Mouse (Mus musculus): Measurements from ENCODE around the gene Zfp281. TPM values are rescaled to one million over a fixed set of nuclear protein-coding genes. Genes with fewer than 3 reads are reported as not detected.

Zfp281 gene
- polyA plus RNA-seq, 1 experiment from 2014 or later = 23.9 TPM

GRCm38 (mm10) chr1:136661939-136662563 is 37.4 kb downstream of the Zfp281 start:
- Histone ChIP-seq H3K4me2 (peak overlapping the region; percentile 16), H3K27me3 (replicated peaks) (no peaks in the 10 kb centered on the region), H3K36me3 (replicated peaks) (no peaks in the 10 kb centered on the region), H3K9me3 (no peaks in the 10 kb centered on the region), H3K4me3 (no peak overlapping the region), H3K27ac (no peak overlapping the region), H3K4me1 (peaks cover 9% of the 10 kb centered on the region; the same call in 1 of the 2 replicates), H3K9ac (no peak overlapping the region)
- 19% methylated on average over 10 of the region's 10 CpGs for WGBS
- ATAC-seq (replicated peaks) = 0 out of 2 replicates have a peak, but pooled peaks have one; percentile 42

GRCm38 (mm10) chr1:136664921-136665582 is 40.4 kb downstream of the Zfp281 start:
- Histone ChIP-seq H3K27me3 (replicated peaks) (no peaks in the 10 kb centered on the region), H3K9me3 (no peaks in the 10 kb centered on the region), H3K9ac (no peak overlapping the region), H3K27ac (no peak overlapping the region), H3K36me3 (replicated peaks) (no peaks in the 10 kb centered on the region), H3K4me1 (peaks cover 9% of the 10 kb centered on the region; the same call in 1 of the 2 replicates), H3K4me2 (no peak overlapping the region), H3K4me3 (no peak overlapping the region)
- no peak for ATAC-seq (replicated peaks)
- WGBS = 57% methylated on average over 6 of the region's 6 CpGs

GRCm38 (mm10) chr1:136666513-136666912 is 41.8 kb downstream of the Zfp281 start:
- peaks cover 8% of the 10 kb centered on the region; the same call in 1 of the 2 replicates for H3K4me1 ChIP-seq
- 82% methylated on average over 2 of the region's 2 CpGs for WGBS
- H3K27ac ChIP-seq = no peak overlapping the region
- H3K27me3 ChIP-seq (replicated peaks) = no peaks in the 10 kb centered on the region
- no peaks in the 10 kb centered on the region for H3K36me3 ChIP-seq (replicated peaks)
- no peak for ATAC-seq (replicated peaks)
- no peak overlapping the region for H3K4me2 ChIP-seq
- no peak overlapping the region for H3K4me3 ChIP-seq
- no peak overlapping the region for H3K9ac ChIP-seq
- no peaks in the 10 kb centered on the region for H3K9me3 ChIP-seq

GRCm38 (mm10) chr1:136669926-136670325 is 45.2 kb downstream of the Zfp281 start:
- no peaks in the 10 kb centered on the region for H3K9me3 ChIP-seq
- WGBS = 84% methylated on average over 7 of the region's 7 CpGs
- no peaks in the 10 kb centered on the region for H3K27me3 ChIP-seq (replicated peaks)
- H3K4me1 ChIP-seq = peaks cover 6% of the 10 kb centered on the region
- no peak for ATAC-seq (replicated peaks)
- H3K27ac ChIP-seq = no peak overlapping the region
- no peak overlapping the region for H3K4me2 ChIP-seq
- no peaks in the 10 kb centered on the region for H3K36me3 ChIP-seq (replicated peaks)
- H3K9ac ChIP-seq = no peak overlapping the region
- no peak overlapping the region for H3K4me3 ChIP-seq

GRCm38 (mm10) chr1:136670421-136670820 is 45.7 kb downstream of the Zfp281 start:
- no peak for ATAC-seq (replicated peaks)
- Histone ChIP-seq H3K4me2 (peak overlapping the region; percentile 32), H3K9me3 (no peaks in the 10 kb centered on the region), H3K9ac (no peak overlapping the region), H3K4me3 (no peak overlapping the region), H3K27me3 (replicated peaks) (no peaks in the 10 kb centered on the region), H3K4me1 (peaks cover 6% of the 10 kb centered on the region), H3K27ac (no peak overlapping the region), H3K36me3 (replicated peaks) (no peaks in the 10 kb centered on the region)
- WGBS = 55% methylated on average over 16 of the region's 16 CpGs

GRCm38 (mm10) chr1:136671767-136672434 is 47.2 kb downstream of the Zfp281 start:
- no peak for ATAC-seq (replicated peaks)
- no peaks in the 10 kb centered on the region for H3K9me3 ChIP-seq
- H3K27ac ChIP-seq = no peak overlapping the region
- H3K36me3 ChIP-seq (replicated peaks) = no peaks in the 10 kb centered on the region
- H3K27me3 ChIP-seq (replicated peaks) = no peaks in the 10 kb centered on the region
- H3K4me3 ChIP-seq = no peak overlapping the region
- WGBS = 83% methylated on average over 12 of the region's 12 CpGs
- no peak overlapping the region for H3K9ac ChIP-seq
- peaks cover 6% of the 10 kb centered on the region for H3K4me1 ChIP-seq
- no peak overlapping the region for H3K4me2 ChIP-seq

- Histone ChIP-seq H3K4me2 (no peak overlapping the region), H3K27me3 (replicated peaks) (no peaks in the 10 kb centered on the region), H3K9me3 (no peaks in the 10 kb centered on the region), H3K27ac (no peak overlapping the region), H3K36me3 (replicated peaks) (no peaks in the 10 kb centered on the region), H3K4me3 (no peak overlapping the region), H3K4me1 (peaks cover 6% of the 10 kb centered on the region), H3K9ac (no peak overlapping the region)
- WGBS = 74% methylated on average over 6 of the region's 6 CpGs
- ATAC-seq (replicated peaks) = no peak
Observed at GRCm38 (mm10) chr1:136672564-136672963, 47.9 kb downstream of the Zfp281 start.

- Histone ChIP-seq H3K9me3 (no peaks in the 10 kb centered on the region), H3K9ac (no peak overlapping the region), H3K4me2 (no peak overlapping the region), H3K4me3 (no peak overlapping the region), H3K4me1 (peaks cover 6% of the 10 kb centered on the region), H3K27me3 (replicated peaks) (no peaks in the 10 kb centered on the region), H3K27ac (no peak overlapping the region), H3K36me3 (replicated peaks) (no peaks in the 10 kb centered on the region)
- WGBS = 57% methylated on average over 4 of the region's 4 CpGs
- no peak for ATAC-seq (replicated peaks)
Observed at GRCm38 (mm10) chr1:136673293-136673692, 48.6 kb downstream of the Zfp281 start.

- peak overlapping the region; percentile 10; the same call in 1 of the 2 replicates for H3K4me2 ChIP-seq
- WGBS = 12% methylated on average over 25 of the region's 25 CpGs
- H3K4me3 ChIP-seq = no peak overlapping the region
- ATAC-seq (replicated peaks) = no peak
- H3K27ac ChIP-seq = no peak overlapping the region
- H3K9ac ChIP-seq = no peak overlapping the region
- H3K27me3 ChIP-seq (replicated peaks) = no peaks in the 10 kb centered on the region
- peaks cover 6% of the 10 kb centered on the region for H3K4me1 ChIP-seq
- H3K9me3 ChIP-seq = no peaks in the 10 kb centered on the region
- H3K36me3 ChIP-seq (replicated peaks) = no peaks in the 10 kb centered on the region
Observed at GRCm38 (mm10) chr1:136674548-136675455, 50.1 kb downstream of the Zfp281 start.

- Histone ChIP-seq H3K4me1 (peaks cover 6% of the 10 kb centered on the region), H3K9me3 (no peaks in the 10 kb centered on the region), H3K4me2 (no peak overlapping the region), H3K4me3 (no peak overlapping the region), H3K27me3 (replicated peaks) (no peaks in the 10 kb centered on the region), H3K9ac (no peak overlapping the region), H3K27ac (no peak overlapping the region), H3K36me3 (replicated peaks) (no peaks in the 10 kb centered on the region)
- WGBS = 91% methylated on average over 16 of the region's 16 CpGs
- no peak for ATAC-seq (replicated peaks)
Observed at GRCm38 (mm10) chr1:136675736-136676444, 51.2 kb downstream of the Zfp281 start.

GRCm38 (mm10) chr1:136676445-136676755 is 51.7 kb downstream of the Zfp281 start:
- Histone ChIP-seq H3K9me3 (no peaks in the 10 kb centered on the region), H3K27me3 (replicated peaks) (no peaks in the 10 kb centered on the region), H3K9ac (no peak overlapping the region), H3K36me3 (replicated peaks) (no peaks in the 10 kb centered on the region), H3K27ac (no peak overlapping the region), H3K4me3 (no peak overlapping the region), H3K4me2 (no peak overlapping the region), H3K4me1 (peaks cover 6% of the 10 kb centered on the region)
- 82% methylated on average over 6 of the region's 6 CpGs for WGBS
- no peak for ATAC-seq (replicated peaks)

All from midbrain, embryonic 15.5 days (tissue).